Mouse (Mus musculus) hindbrain, embryonic 14.5 days (tissue): Measurements from ENCODE around the gene Lhfpl4. TPM values are rescaled to one million over a fixed set of nuclear protein-coding genes. Genes with fewer than 3 reads are reported as not detected.

Experiments used
- ATAC-seq: fragments of 200-750 bp; cut with Nextera tagmentation; 2 replicates; pipeline ENCODE4 v1.8.0; 2017; ENCODE audit warnings: moderate number of reproducible peaks, mild to moderate bottlenecking, moderate TSS enrichment, moderate library complexity; ENCODE audit not compliant: low FRiP score
- DNase-seq: peaks from one replicate; pipeline ENCODE4 v3.0.0-alpha.2; 2015; ENCODE audit warnings: low spot score
- H3K27ac ChIP-seq: fragments of 300-500 bp; sonication (generic); 2 replicates; pipeline ENCODE4 v1.5.1; 2014; ENCODE audit warnings: mild to moderate bottlenecking, moderate library complexity
- H3K27me3 ChIP-seq: fragments of 300-500 bp; sonication (generic); 2 replicates; pipeline ENCODE4 v1.6.1; 2014; ENCODE audit warnings: mild to moderate bottlenecking, low read length, mixed read lengths; ENCODE audit not compliant: control insufficient read depth, insufficient read depth
- H3K36me3 ChIP-seq: fragments of 300-500 bp; sonication (generic); replicated peaks from 2 replicates; pipeline ENCODE4 v1.6.1; 2014; ENCODE audit not compliant: control insufficient read depth, insufficient read depth
- H3K4me1 ChIP-seq: fragments of 300-500 bp; sonication (generic); replicated peaks from 2 replicates; pipeline ENCODE4 v1.6.1; 2014; ENCODE audit warnings: antibody characterized with exemption, low read length, mixed read lengths; ENCODE audit not compliant: control insufficient read depth, insufficient read depth
- H3K4me2 ChIP-seq: fragments of 300-500 bp; sonication (generic); replicated peaks from 2 replicates; pipeline ENCODE4 v1.6.1; 2014; ENCODE audit warnings: mild to moderate bottlenecking, moderate library complexity
- H3K4me3 ChIP-seq: fragments of 300-500 bp; sonication (generic); replicated peaks from 2 replicates; pipeline ENCODE4 v1.5.1; 2014; ENCODE audit warnings: mild to moderate bottlenecking, low read length
- H3K9ac ChIP-seq: fragments of 300-500 bp; sonication (generic); 2 replicates; pipeline ENCODE4 v1.6.1; 2014
- H3K9me3 ChIP-seq: fragments of 300-500 bp; sonication (generic); 2 replicates; pipeline ENCODE4 v1.6.1; 2016; ENCODE audit warnings: low read length; ENCODE audit not compliant: control insufficient read depth
- WGBS: fragments of 180-500 bp; shearing (Covaris S2); extraction: QIAGEN DNeasy Blood & Tissue Kit; methylation state at CpG from one replicate; pipeline ENCODE4 v1.1.7; 2014; 5-methylcytosine and 5-hydroxymethylcytosine counted together
- polyA plus RNA-seq: library from polyadenylated mRNA; unstranded; fragments of >200 nt; fragmentation: Nextera tagmentation; extraction: Ambion mirVana; gene quantifications from 2 replicates; pipeline ENCODE4 v1.2.1, GENCODE M21; 2014

Gene Lhfpl4
- polyA plus RNA-seq, 1 experiment from 2014 or later, result 21.1 TPM

GRCm38 (mm10) chr6:113154886-113155285, 40.3 kb downstream of the Lhfpl4 start:
- Histone ChIP-seq H3K4me2 (no peak overlapping the region), H3K36me3 (peaks cover 70% of the 10 kb centered on the region)

DNA sequence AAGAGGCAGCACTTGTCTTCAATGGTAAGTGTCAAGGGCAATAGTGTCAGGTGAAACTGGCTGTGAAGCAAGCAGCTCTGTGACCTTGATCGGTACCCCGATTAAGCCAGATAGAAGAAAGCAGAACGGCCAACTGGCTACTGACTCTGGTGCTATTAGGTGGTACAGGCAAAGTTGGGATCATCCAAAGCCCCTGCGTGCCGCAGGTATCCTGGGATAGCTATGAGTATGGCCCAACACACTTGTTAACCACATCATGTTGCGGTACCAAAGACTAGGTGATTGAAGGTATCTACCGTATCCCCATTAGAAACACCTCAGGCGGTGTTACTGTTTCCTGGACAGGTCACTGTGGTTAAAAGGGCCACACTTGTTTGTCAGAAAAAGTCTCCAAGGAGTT, 41.1 kb downstream of the Lhfpl4 start:
- Histone ChIP-seq H3K27me3 (no peaks in the 10 kb centered on the region), H3K27ac (no peak overlapping the region), H3K4me2 (no peak overlapping the region), H3K9ac (no peak overlapping the region), H3K36me3 (peaks cover 78% of the 10 kb centered on the region), H3K4me3 (no peak overlapping the region), H3K4me1 (no peaks in the 10 kb centered on the region), H3K9me3 (no peaks in the 10 kb centered on the region)
- DNase-seq (no peak), ATAC-seq (no peak)
- WGBS, result 97% methylated on average over 8 of the region's 8 CpGs

More at GRCm38 (mm10) chr6:113154886-113155285, 40.3 kb downstream of the Lhfpl4 start:
- DNase-seq, result no peak
- WGBS, result 83% methylated on average over 6 of the region's 6 CpGs
- H3K27ac ChIP-seq, result no peak overlapping the region
- H3K4me1 ChIP-seq, result no peaks in the 10 kb centered on the region
- no peaks in the 10 kb centered on the region for H3K27me3 ChIP-seq
- H3K9me3 ChIP-seq, result no peaks in the 10 kb centered on the region
- H3K4me3 ChIP-seq, result no peak overlapping the region
- no peak overlapping the region for H3K9ac ChIP-seq
- no peak for ATAC-seq

DNA sequence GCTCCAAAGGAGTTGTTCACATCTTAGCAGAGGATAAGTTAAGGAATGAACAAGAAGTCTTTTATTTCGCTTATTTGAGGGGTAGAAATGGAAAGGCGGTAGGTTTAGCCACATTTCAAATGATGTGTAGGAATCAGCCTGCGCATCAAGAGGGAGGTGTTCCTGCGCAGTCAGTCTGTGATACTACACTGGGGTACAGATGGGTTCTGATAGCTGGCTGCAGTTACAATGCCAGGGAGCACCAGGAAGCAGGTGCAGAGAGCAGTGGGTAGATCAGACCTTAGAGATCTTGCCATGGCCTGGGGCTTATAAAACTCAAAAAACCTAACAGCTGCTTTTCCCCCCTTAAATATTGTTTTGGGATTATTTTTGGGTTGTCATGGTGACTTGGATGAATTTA, 49.9 kb downstream of the Lhfpl4 start:
- Histone ChIP-seq H3K4me2 (no peak overlapping the region), H3K36me3 (peaks cover 89% of the 10 kb centered on the region), H3K9ac (no peak overlapping the region), H3K4me3 (no peak overlapping the region), H3K27me3 (no peaks in the 10 kb centered on the region), H3K4me1 (no peaks in the 10 kb centered on the region), H3K9me3 (no peaks in the 10 kb centered on the region), H3K27ac (no peak overlapping the region)
- WGBS, result 91% methylated on average over 4 of the region's 4 CpGs
- no peak for ATAC-seq
- no peak for DNase-seq

DNA sequence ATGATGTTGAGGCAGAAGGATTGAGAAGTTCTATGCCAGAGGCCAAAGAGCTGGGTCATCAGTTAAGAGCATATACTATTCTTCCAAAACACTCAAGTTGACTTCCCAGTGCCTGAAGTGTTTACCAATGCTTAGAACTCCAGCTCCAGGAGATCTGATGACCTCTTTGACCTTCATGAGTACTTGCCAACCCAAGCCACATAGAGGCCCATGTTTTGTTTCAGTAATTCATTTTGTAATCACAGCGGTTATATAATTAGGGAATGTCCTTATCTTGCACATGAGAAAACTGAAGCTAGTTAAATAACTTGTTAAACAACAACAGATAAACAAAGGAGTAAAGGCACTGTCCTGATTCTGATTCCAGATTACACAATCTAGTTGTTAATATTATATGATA, 50.4 kb downstream of the Lhfpl4 start:
- H3K4me3 ChIP-seq, result no peak overlapping the region
- 94% methylated on average over 1 of the region's 1 CpGs for WGBS
- no peak for DNase-seq
- no peaks in the 10 kb centered on the region for H3K27me3 ChIP-seq
- H3K9me3 ChIP-seq, result no peaks in the 10 kb centered on the region
- peaks cover 87% of the 10 kb centered on the region for H3K36me3 ChIP-seq
- H3K4me1 ChIP-seq, result no peaks in the 10 kb centered on the region
- ATAC-seq, result no peak
- no peak overlapping the region for H3K4me2 ChIP-seq
- H3K9ac ChIP-seq, result no peak overlapping the region
- H3K27ac ChIP-seq, result no peak overlapping the region

DNA sequence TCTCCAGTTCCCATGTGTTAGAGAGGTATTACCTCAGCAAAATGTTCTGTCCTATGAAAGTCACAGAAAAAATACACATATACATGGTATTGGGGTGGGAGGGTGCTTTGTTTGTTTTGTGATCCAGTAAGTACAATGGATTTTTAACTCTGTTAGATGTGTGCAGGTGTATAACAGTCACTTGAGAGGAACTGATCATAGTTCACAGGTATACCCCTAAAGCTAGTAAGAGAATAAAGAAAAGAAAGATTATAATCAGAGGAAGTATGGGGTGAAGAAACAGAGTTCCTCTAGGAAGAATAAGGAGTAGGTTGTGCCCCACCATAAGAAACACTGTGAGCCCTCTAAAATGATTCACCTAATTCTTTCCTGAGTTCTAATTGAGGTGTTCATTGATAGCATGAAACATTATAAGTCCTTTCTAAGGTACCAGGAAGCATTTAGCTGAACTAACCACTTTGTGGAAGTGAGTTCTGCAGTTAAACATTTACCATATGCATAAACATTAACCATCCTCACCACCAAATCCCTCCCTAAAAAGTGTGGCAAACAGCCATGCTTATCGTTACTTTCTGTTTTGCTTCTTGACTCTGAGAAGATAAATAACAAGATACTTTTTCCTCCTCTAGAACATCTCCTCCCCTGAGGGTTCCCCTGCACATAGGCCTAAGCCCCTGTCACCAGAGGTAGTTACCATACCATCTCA, 53.6 kb downstream of the Lhfpl4 start:
- WGBS, result 71% methylated on average over 1 of the region's 1 CpGs
- H3K36me3 ChIP-seq, result peaks cover 86% of the 10 kb centered on the region
- H3K9me3 ChIP-seq, result no peaks in the 10 kb centered on the region
- H3K4me1 ChIP-seq, result no peaks in the 10 kb centered on the region
- no peaks in the 10 kb centered on the region for H3K27me3 ChIP-seq
- no peak overlapping the region for H3K4me3 ChIP-seq
- no peak for DNase-seq
- no peak overlapping the region for H3K27ac ChIP-seq
- ATAC-seq, result no peak
- H3K9ac ChIP-seq, result no peak overlapping the region
- no peak overlapping the region for H3K4me2 ChIP-seq

- no peaks in the 10 kb centered on the region for H3K9me3 ChIP-seq
- no peaks in the 10 kb centered on the region for H3K27me3 ChIP-seq
- no peak overlapping the region for H3K4me2 ChIP-seq
- H3K4me3 ChIP-seq, result no peak overlapping the region
- H3K27ac ChIP-seq, result no peak overlapping the region
- H3K4me1 ChIP-seq, result no peaks in the 10 kb centered on the region
- H3K36me3 ChIP-seq, result peaks cover 79% of the 10 kb centered on the region
- no peak overlapping the region for H3K9ac ChIP-seq
- no peak for DNase-seq
- no peak for ATAC-seq
- WGBS, result 78% methylated on average over 2 of the region's 2 CpGs
Measured at GRCm38 (mm10) chr6:113133360-113133759, 61.8 kb downstream of the Lhfpl4 start.

DNA sequence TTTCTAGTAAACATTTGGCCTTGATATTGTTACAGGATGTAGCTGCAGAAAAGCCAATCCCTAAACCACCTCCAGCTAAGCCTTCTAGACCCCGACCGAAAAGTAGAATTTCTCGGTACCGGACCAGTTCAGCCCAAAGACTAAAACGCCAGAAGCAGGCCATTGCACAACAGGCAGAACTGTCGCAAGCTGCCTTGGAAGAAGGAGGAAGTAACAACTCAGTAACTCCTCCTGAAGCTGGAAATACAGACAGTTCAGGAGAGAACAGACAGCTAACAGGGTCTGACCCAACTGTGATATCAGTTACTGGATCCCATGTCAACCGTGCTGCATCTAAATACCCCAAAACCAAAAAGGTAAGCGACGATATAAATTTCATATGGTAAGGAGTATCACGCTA, 74.4 kb downstream of the Lhfpl4 start:
- no peaks in the 10 kb centered on the region for H3K9me3 ChIP-seq
- no peak overlapping the region for H3K27ac ChIP-seq
- H3K4me3 ChIP-seq, result no peak overlapping the region
- peaks cover 91% of the 10 kb centered on the region for H3K36me3 ChIP-seq
- WGBS, result 96% methylated on average over 10 of the region's 10 CpGs
- no peak for ATAC-seq
- H3K9ac ChIP-seq, result no peak overlapping the region
- no peak overlapping the region for H3K4me2 ChIP-seq
- H3K27me3 ChIP-seq, result no peaks in the 10 kb centered on the region
- no peaks in the 10 kb centered on the region for H3K4me1 ChIP-seq
- DNase-seq, result no peak

Other genes starting within 250 kb of the Lhfpl4 start
- gene Srgap3, start 248.1 kb downstream of the Lhfpl4 start, polyA plus RNA-seq, result 49.9 and 50.7 TPM in 2 replicates
- 45.5 and 49.1 TPM in 2 replicates for gene Thumpd3, start 149.2 kb downstream of the Lhfpl4 start, polyA plus RNA-seq
- gene Setd5, start 118.0 kb downstream of the Lhfpl4 start, polyA plus RNA-seq, result 53.3 and 58.7 TPM in 2 replicates
- gene Mtmr14, start 42.5 kb upstream of the Lhfpl4 start, polyA plus RNA-seq, result 36.3 and 36.7 TPM in 2 replicates
- gene Cpne9, start 86.9 kb upstream of the Lhfpl4 start, polyA plus RNA-seq, result 2.4 and 5.0 TPM in 2 replicates
- 17.5 and 18.1 TPM in 2 replicates for gene Brpf1, start 111.8 kb upstream of the Lhfpl4 start, polyA plus RNA-seq
- gene Ogg1, start 131.6 kb upstream of the Lhfpl4 start, polyA plus RNA-seq, result 8.4 and 9.0 TPM in 2 replicates
- 111 and 123 TPM in 2 replicates for gene Camk1, start 148.6 kb upstream of the Lhfpl4 start, polyA plus RNA-seq
- 62.6 and 67.0 TPM in 2 replicates for gene Tada3, start 182.5 kb upstream of the Lhfpl4 start, polyA plus RNA-seq
- gene Arpc4, start 182.7 kb upstream of the Lhfpl4 start, polyA plus RNA-seq, result 231 and 235 TPM in 2 replicates
- gene Ttll3, start 193.9 kb upstream of the Lhfpl4 start, polyA plus RNA-seq, result 7.0 and 8.1 TPM in 2 replicates
- gene Rpusd3, start 224.0 kb upstream of the Lhfpl4 start, polyA plus RNA-seq, result 15.0 and 19.0 TPM in 2 replicates
- not detected in 2 replicates for gene Cidec, start 240.4 kb upstream of the Lhfpl4 start, polyA plus RNA-seq
- 87.9 and 88.5 TPM in 2 replicates for gene Jagn1, start 247.2 kb upstream of the Lhfpl4 start, polyA plus RNA-seq